Mouse (Mus musculus) retina, embryonic 14.5 days (tissue): ENCODE measurements around the gene Dqx1.

Source experiments
- DNase-seq: peaks from one replicate; pipeline ENCODE4 v3.0.0-alpha.2; 2015; ENCODE audit warnings: low spot score

Gene Dqx1

DNA sequence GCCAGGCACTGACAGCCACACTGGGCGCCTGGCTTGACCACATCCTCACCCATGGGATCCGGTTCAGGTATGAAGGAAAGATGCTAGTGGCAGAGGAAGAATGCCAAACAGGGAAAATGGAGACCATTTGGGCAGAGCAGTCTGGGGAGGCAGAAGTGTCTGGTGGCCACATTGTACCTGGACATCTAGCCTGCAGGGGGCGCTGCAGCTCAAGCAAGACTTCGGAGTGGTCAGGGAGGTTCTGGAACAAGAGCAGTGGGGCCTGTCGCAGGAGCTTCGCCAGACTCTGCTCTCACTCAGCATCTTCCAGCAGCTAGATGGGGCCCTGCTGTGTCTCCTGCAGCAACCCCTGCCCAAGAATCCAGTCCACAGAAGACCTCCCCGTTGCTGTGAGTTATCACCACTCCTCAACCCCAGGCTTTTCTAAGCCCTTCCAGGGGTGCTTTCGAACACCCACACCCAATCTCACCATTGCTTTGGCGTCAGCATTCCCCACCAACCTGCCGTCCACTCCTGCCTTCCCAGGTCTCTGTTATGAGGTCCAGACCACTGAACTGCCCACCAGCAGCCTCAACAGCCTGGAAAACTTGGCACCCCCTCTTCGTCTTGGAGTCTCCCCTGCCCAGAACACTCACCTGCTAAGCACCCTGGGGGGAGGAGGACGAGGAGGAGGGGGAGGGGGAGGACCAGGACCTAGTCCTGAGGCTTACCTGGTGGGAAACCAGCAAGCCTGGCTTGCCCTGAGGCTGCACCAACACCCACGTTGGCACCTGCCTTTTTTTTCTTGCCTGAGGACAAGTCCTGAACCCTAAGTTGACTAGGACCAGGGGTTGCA, 50.1 kb downstream of the Dqx1 start:
- DNase-seq: peak; percentile 83

DNA sequence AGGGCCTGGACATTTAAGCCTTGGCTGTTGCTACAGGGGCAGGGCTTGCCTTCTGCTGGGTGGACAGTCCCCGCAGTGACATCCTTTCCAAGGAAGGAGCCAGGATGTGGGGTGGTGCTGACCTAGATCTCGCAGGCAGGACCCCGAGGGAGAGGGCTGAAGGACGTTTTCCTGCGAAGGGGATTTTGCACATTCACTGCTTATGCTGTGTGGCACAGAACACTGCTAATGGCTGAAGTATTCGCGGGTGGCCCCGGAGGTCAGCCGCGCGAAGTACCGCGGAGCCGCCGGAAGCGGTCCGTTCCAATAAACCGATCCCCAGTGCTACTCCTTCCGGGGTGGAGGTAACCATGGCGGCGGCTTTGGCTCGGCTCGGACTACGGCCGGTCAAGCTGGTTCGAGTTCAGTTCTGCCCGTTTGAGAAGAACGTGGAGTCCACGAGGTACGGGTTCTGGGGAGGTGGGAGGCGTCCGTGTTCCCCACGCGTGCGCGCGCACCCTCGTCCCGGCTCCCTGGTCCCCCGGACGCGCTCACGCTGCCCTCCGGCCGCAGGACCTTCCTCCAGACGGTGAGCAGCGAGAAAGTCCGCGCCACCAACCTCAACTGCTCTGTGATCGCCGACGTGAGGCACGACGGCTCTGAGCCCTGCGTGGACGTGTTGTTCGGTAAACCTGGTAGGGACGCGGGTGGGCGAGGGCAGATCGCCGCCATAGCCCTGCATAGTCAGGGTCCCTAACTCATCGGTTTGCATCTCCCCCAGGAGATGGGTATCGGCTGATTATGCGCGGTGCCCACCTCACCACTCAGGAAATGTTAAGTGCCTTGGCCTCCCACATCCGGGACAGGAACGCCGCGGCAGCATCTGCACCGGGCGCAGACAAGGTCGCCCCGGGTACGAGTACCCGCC, 51.4 kb downstream of the Dqx1 start, which contains the start of gene Mrpl53:
Mrpl53 (plus strand) TSS at position 279 of the 907 bp plus-strand sequence.
- peak; percentile 90 for DNase-seq

DNA sequence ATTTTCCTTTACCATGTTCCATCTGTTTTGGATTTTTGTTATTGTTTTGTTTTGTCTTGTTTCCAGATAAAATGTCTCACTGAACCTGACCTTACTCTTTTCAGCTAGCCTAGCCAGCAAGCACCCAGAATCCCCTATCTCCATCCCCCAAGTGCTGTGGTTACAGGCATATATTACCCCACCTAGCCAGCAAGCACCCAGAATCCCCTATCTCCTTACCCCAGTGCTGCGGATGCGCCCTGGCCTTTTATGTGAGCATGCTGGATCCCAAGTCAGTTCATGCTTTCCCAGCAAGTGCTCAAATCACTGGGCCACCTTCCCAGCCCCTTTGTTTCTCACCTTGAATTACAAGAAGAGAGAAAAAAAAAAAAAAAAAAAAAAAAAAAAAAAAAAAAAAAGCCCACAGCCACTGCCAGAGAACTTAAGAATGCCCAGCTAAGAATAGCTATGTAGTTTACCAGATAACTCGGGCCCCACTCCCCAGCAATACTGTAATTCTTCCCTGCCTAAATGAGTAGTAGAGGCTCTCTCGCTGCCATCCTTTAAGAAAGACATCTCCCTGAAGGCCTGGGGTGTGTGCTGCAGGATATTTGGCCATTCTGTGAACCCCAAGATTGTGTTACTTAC, 54.0 kb downstream of the Dqx1 start:
- DNase-seq: no peak

DNA sequence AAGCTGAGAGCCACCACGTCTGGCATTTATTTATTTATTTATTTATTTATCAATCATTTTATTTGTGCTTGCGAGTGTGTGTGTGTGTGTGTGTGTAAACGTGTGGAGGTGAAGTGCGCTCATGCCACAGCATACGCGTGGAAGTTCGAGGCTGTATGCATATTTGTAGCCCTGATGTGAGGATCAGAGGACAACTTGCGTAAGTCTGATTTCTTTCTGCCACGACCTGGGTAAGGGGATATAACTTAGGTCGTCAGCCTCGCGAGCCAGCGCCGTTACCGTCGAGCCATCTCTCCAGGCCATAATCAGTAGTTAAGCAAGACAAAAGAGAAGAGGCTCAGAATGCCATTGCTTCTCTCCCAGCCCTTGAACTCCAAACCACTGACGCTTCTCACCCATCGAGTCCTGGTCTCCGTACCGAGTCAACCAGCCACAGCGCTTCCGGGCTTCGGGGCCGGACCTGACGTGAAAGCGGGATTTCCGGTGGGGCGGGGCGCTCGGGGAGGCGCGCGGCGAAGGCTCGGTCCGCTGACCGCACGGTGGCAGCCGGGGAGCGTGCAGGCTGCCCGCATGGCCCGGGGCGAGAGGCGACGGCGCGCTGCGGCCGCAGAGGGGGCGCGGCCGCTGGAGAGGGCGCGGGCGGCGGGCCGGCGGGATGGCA, 57.5 kb downstream of the Dqx1 start, which contains the start of gene Mogs:
Mogs (plus strand) TSS at position 486 of the 661 bp plus-strand sequence.
- DNase-seq: peak; percentile 90

DNA sequence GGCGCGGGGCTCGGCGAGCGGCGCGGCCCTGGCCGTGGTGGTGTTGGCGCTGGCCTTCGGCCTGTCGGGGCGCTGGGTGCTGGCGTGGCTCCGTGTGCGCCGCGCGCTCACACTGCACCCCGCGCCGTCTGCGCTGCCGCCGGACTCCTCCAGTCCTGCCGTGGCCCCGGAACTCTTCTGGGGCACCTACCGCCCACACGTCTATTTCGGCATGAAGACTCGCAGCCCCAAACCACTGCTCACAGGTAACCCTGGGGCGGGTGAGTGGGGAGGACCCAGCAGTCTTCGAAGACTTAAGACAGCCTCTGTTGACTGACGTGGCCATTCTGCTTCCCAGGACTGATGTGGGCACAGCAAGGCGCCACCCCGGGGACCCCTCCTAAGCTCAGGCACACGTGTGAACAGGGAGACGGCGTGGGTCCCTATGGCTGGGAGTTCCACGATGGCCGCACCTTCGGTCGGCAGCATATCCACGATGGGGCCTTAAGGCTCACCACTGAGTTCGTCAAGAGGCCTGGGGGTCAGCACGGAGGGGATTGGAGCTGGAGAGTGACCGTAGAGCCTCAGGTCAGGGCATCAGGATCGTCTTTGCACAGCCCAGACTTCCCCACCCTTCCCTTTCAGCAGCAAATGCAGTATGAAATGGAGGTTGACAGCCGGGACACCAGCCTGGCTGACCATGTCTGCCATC, 58.2 kb downstream of the Dqx1 start:
- DNase-seq: peak; percentile 33

DNA sequence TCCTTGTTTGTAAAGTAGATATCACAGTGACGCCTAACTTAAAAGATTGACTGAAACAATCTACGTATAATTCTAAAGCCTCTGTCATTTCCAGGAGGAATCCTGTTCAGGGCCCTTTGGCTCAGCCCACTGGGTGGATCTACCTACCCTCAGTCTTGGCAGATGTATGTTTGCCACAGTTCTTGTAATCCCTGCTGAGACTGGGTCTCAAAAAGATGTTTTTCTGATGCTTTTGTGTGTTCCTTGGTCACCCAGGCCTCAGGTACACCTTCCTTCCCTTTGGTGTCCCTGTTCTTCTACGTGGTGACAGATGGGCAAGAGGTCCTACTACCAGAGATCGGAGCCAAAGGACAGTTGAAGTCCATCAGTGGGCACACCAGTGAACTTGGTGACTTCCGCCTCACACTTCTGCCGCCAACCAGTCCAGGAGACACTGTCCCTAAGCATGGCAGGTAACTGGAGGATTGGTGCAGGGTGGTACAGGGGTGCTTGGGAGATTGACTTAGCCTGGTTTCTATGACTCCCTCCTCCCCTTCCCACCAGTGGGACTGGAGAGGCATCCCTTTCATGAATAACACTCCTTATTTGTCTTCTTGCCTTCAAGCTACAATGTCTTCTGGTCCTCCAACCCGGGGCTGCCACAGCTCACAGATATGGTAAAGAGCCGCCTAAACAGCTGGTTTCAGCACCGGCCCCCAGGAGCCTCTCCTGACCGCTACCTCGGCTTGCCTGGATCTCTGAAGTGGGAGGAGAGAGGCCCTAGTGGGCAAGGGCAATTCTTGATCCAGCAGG, 58.9 kb downstream of the Dqx1 start:
- no peak for DNase-seq
